Mouse (Mus musculus): Measurements from ENCODE around the gene Srp9.

DNA sequence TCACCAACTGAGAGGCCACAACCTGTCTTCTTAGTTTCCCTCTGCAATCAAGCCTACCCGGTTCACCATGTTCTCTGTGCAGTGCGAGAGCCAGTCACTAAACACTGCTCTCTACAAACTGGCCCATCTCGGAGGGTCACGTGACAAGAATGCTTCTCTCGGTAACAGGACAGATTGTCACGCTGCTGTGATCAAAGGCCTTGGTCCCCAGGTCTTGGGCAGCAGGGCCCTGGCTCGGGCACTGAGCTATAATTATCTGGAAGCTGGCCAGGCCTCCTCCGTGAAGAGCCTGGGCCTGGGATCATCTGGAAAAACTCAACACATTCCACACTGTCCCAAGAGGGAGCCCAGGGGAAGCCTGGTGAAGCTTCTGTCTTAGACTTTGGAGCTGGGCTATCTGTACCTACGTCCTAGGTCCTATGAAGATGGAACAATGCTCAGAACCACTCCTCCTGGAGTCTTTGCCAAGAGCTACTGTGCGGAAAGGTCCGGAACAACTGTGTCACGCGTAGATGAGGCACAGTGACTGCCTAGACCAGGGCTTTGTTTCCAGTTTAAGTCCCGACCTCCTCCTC lies 35.6 kb upstream of the Srp9 start:
- TF ChIP-seq CTCF (conservative IDR thresholded peaks at IDR 0.05; ENCODE audit: low read length) (no peak), NANOG (IDR thresholded peaks at IDR 0.05; ENCODE audit: borderline replicate concordance, low read length) (no peak)
